ENCODE assay signal across 8 mouse cellular contexts in the genomic region with DNA sequence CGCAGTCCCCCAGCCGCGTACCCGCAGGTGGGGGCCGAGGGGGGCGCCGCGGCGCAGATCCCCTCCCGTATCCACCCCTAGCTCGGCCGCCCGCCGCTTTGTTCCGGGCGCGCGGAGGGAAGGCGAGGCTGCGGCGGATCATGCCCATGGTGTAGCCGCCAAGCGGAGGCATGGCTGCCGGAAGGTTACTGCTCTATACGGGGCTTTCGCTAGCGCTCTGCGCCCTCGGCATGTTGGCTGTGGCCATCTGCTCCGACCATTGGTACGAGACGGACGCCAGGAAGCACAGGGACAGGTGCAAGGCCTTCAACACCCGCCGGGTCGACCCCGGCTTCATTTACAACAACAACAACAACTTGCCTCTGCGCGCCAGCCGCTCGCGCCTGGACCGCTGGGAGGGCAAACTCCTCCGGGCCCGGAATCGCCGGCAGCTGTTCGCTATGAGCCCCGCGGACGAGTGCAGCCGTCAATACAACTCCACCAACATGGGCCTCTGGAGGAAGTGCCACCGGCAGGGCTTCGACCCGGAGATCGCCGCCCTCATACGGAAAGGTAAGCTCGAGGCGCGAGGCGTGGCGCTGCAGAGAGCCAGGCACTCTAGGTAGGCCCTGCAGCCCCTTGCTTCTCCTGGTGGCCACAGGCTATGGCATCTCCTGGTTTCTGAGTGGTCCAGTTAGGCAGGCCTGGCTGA. TPM values are rescaled to one million over a fixed set of nuclear protein-coding genes. Genes with fewer than 3 reads are reported as not detected.
DNase-seq lines count a peak whose midpoint lies in the region; ATAC-seq and TF ChIP-seq lines count a peak whose summit lies in the region.

Gene Tmem178b (plus strand): TSS at position 371 of the 691 bp plus-strand sequence.

- DNase-seq in thymus, adult 2 months: no peak
- DNase-seq in thymus, postnatal 36 days: no peak
- DNase-seq in embryo, embryonic 10 days (ENCODE audit: low spot score): peak; percentile 60
- DNase-seq in kidney, postnatal 10 days: peak; percentile 18
- DNase-seq in liver, embryonic 14.5 days (ENCODE audit: low read depth in 3 of 3, low spot score in 3 of 3): no peak

- peak within 1 kb of the TSS; percentile 98 for H3K4me2 ChIP-seq in heart, embryonic 12.5 days
- H3K4me2 ChIP-seq in liver, embryonic 14.5 days (ENCODE audit: low read depth): peak within 1 kb of the TSS; percentile 48

- H3K36me3 ChIP-seq in thymus, adult 2 months (ENCODE audit: control insufficient read depth, insufficient read depth, low read length): no peaks in the 10 kb centered on the region
- H3K36me3 ChIP-seq in heart, embryonic 12.5 days: no peaks in the 10 kb centered on the region
- no peaks in the 10 kb centered on the region for H3K36me3 ChIP-seq in liver, embryonic 14.5 days (replicated peaks; ENCODE audit: control insufficient read depth, insufficient read depth, low read depth)
- no peaks in the 10 kb centered on the region for H3K36me3 ChIP-seq in small intestine, adult 2 months (ENCODE audit: control insufficient read depth, insufficient read depth, low read length)

- H3K4me1 ChIP-seq in thymus, adult 2 months (replicated peaks; ENCODE audit: control insufficient read depth, insufficient read depth, low read length): no peaks in the 10 kb centered on the region
- H3K4me1 ChIP-seq in heart, embryonic 12.5 days (replicated peaks): peaks cover 25% of the 10 kb centered on the region; the same call in 1 of the 2 replicates
- H3K4me1 ChIP-seq in liver, embryonic 14.5 days (replicated peaks; ENCODE audit: control insufficient read depth in 2 of 2, insufficient read depth in 2 of 2, low read length in 1 of 2): no peaks in the 10 kb centered on the region
- H3K4me1 ChIP-seq in small intestine, adult 2 months (ENCODE audit: control insufficient read depth, insufficient read depth, insufficient read length, low read length): peaks cover 8% of the 10 kb centered on the region

- no peak for TF ChIP-seq POLR2A in thymus, adult 2 months (IDR thresholded peaks at IDR 0.05; ENCODE audit: control insufficient read depth, extremely low read depth, insufficient read depth, low read length, poor library complexity)
- TF ChIP-seq POLR2A in small intestine, adult 2 months (IDR thresholded peaks at IDR 0.05; ENCODE audit: low read depth, low read length): no peak

- 0 out of 2 replicates have a peak within 1 kb of the TSS, but pooled peaks have one; percentile 13 for H3K9ac ChIP-seq in heart, embryonic 12.5 days
- H3K9ac ChIP-seq in liver, embryonic 14.5 days (replicated peaks): no peak within 1 kb of the TSS

- no peak within 1 kb of the TSS for H3K27ac ChIP-seq in thymus, adult 2 months (ENCODE audit: control insufficient read depth, insufficient read depth, low read length)
- H3K27ac ChIP-seq in heart, embryonic 12.5 days (ENCODE audit: poor library complexity, severe bottlenecking): no peak within 1 kb of the TSS
- no peak within 1 kb of the TSS for H3K27ac ChIP-seq in liver, embryonic 14.5 days
- H3K27ac ChIP-seq in small intestine, adult 2 months (ENCODE audit: insufficient read depth, low read depth, low read length): no peak within 1 kb of the TSS

- no peaks in the 10 kb centered on the region for H3K9me3 ChIP-seq in heart, embryonic 12.5 days (replicated peaks)
- H3K9me3 ChIP-seq in liver, embryonic 14.5 days (ENCODE audit: control insufficient read depth, low read length): no peaks in the 10 kb centered on the region

- H3K27me3 ChIP-seq in thymus, adult 2 months (ENCODE audit: control insufficient read depth, insufficient read depth, low read length): peaks cover 17% of the 10 kb centered on the region
- H3K27me3 ChIP-seq in heart, embryonic 12.5 days (replicated peaks): peaks cover 82% of the 10 kb centered on the region
- H3K27me3 ChIP-seq in liver, embryonic 14.5 days (ENCODE audit: control insufficient read depth, insufficient read depth, low read length): peaks cover 54% of the 10 kb centered on the region
- peaks cover 36% of the 10 kb centered on the region for H3K27me3 ChIP-seq in small intestine, adult 2 months (ENCODE audit: control insufficient read depth, insufficient read depth, low read length)

- 3% methylated on average over 63 of the region's 63 CpGs for WGBS in thymus, adult 2 months
- WGBS in heart, embryonic 12.5 days: under 1% methylated on average over 63 of the region's 63 CpGs
- under 1% methylated on average over 63 of the region's 63 CpGs for WGBS in liver, embryonic 14.5 days (ENCODE audit: insufficient replicate concordance)
- 2% methylated on average over 63 of the region's 63 CpGs for WGBS in small intestine, adult 2 months

- no peak for TF ChIP-seq CTCF in thymus, adult 2 months (IDR thresholded peaks at IDR 0.05; ENCODE audit: borderline replicate concordance, control insufficient read depth, extremely low read depth, insufficient read depth, low read length, poor library complexity)
- no peak for TF ChIP-seq CTCF in liver, embryonic 14.5 days (IDR thresholded peaks at IDR 0.05; ENCODE audit: low read depth)
- TF ChIP-seq CTCF in small intestine, adult 2 months (IDR thresholded peaks at IDR 0.05; ENCODE audit: extremely low read depth, insufficient read length, insufficient replicate concordance, low read depth, low read length): no peak

- no peak for TF ChIP-seq EP300 in liver, embryonic 14.5 days (IDR thresholded peaks at IDR 0.05; ENCODE audit: low read depth)

- H3K4me3 ChIP-seq in thymus, adult 2 months (ENCODE audit: control insufficient read depth, insufficient read depth, low read length): peak within 1 kb of the TSS; percentile 2; the same call in 1 of the 2 replicates
- H3K4me3 ChIP-seq in heart, embryonic 12.5 days: peak within 1 kb of the TSS; percentile 59
- H3K4me3 ChIP-seq in liver, embryonic 14.5 days (ENCODE audit: insufficient read depth in 1 of 2, low read depth in 2 of 2, low read length in 2 of 2): peak within 1 kb of the TSS in 1 of 2 experiments; percentile 19; a peak in 2 of 4 replicates
- H3K4me3 ChIP-seq in small intestine, adult 2 months (ENCODE audit: low read depth, low read length): peak within 1 kb of the TSS; percentile 54

- no peak for ATAC-seq in heart, embryonic 12.5 days (ENCODE audit: insufficient number of reproducible peaks, low FRiP score)
- no peak for ATAC-seq in liver, embryonic 14.5 days (ENCODE audit: insufficient read depth)
- ATAC-seq in erythroid progenitor cell, adult 5-6 weeks (replicated peaks; ENCODE audit: low FRiP score, poor library complexity, severe bottlenecking): no peak

RNA-seq across cellular contexts. Expression of gene Tmem178b, which starts in this region (rescaled TPM):
- 0.11 and 0.13 TPM in 2 replicates for polyA plus RNA-seq in thymus, adult 2 months (2012; rRNA removed)
- polyA plus RNA-seq in heart, embryonic 12.5 days (2016; fragmentation: Nextera tagmentation; extraction: Ambion mirVana): 0.05 TPM in 2 replicates
- 0.06 TPM in 1 of 2 replicates, not detected in the other for polyA plus RNA-seq in liver, embryonic 14.5 days (2012; rRNA removed)
- not detected in 2 replicates for polyA plus RNA-seq in liver, embryonic 14.5 days (2014; fragmentation: Nextera tagmentation; extraction: Ambion mirVana)
- 0.10 and 0.29 TPM in 2 replicates for polyA plus RNA-seq in small intestine, adult 2 months (2012; rRNA removed)
- not detected in 2 replicates for total RNA-seq in erythroid progenitor cell, adult 5-6 weeks (2015; ENCODE audit: low replicate concordance)
- total RNA-seq in erythroid progenitor cell, adult 5-6 weeks (2017; ENCODE audit: low replicate concordance): not detected in 2 replicates

Comparison
In these comparisons a context has a peak if more than half of its experiments do, and no peak if none do; other contexts are left out.
1. DNase-seq: peak in embryo, embryonic 10 days (single experiment) and kidney, postnatal 10 days (single experiment); none in thymus, adult 2 months (single experiment), thymus, postnatal 36 days (0 of 2) and liver, embryonic 14.5 days (0 of 3).